In the genomic region with DNA sequence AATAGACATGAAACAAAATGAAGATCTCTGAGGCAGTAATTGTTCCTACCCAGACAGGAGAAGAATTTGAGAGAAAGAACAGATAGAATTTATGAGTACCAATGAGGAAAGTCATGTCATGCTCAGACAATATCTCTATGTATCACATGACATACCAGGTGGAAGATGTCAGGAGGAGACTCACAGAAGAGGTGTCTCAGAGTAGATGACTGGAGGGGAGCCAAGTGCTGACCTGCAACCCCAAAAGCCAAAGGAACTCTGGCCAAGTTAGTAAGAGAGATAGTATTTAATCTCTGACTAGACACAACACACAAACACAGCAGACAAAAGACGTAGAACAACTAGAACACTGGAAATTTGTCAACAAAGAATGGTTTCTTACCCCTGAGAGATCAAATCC, we compare ENCODE assay signal across 29 mouse cellular contexts. TPM values are rescaled to one million over a fixed set of nuclear protein-coding genes. Genes with fewer than 3 reads are reported as not detected.
"Had no signal": no experiment of that assay in that cellular context is flagged by ENCODE, and none has a peak within 500 bp of the region (broad histone marks: within the 10 kb centered on the region; RNA-seq: fewer than 3 reads in every experiment).

No protein-coding gene starts in this region.

- H3K9ac ChIP-seq: forebrain, postnatal 0 days; hindbrain, embryonic 13.5 days; hindbrain, embryonic 15.5 days; kidney, embryonic 15.5 days; limb, embryonic 13.5 days; limb, embryonic 15.5 days had no signal

- H3K4me1 ChIP-seq: hindbrain, embryonic 13.5 days; hindbrain, embryonic 15.5 days had no signal

- H3K4me2 ChIP-seq: hindbrain, embryonic 13.5 days; hindbrain, embryonic 15.5 days; kidney, embryonic 15.5 days; limb, embryonic 13.5 days; limb, embryonic 15.5 days had no signal

- H3K36me3 ChIP-seq: heart, embryonic 10.5 days; hindbrain, embryonic 13.5 days; hindbrain, embryonic 15.5 days; kidney, embryonic 15.5 days; limb, embryonic 13.5 days; limb, embryonic 15.5 days had no signal

- ATAC-seq: forebrain, postnatal 0 days; hindbrain, postnatal 0 days; intestine, embryonic 16.5 days had no signal

- H3K27me3 ChIP-seq: hindbrain, embryonic 13.5 days; hindbrain, embryonic 15.5 days; kidney, embryonic 15.5 days; limb, embryonic 13.5 days; limb, embryonic 15.5 days had no signal

- H3K27ac ChIP-seq: heart, embryonic 10.5 days; hindbrain, embryonic 13.5 days; hindbrain, embryonic 15.5 days; hindbrain, postnatal 0 days; kidney, embryonic 15.5 days; kidney, postnatal 0 days; limb, embryonic 13.5 days; limb, embryonic 15.5 days had no signal

- DNase-seq: forebrain, postnatal 0 days; gastrocnemius, postnatal 14 days; gastrocnemius, postnatal 36 days; heart, adult 18-20 months; heart, postnatal 10 days; heart, postnatal 36 days; kidney, adult 11 months; kidney, adult 2 months; kidney, adult 9 months; kidney, postnatal 14 days; kidney, postnatal 36 days; layer of hippocampus, adult 9-11 months; layer of hippocampus, postnatal 36 days; left cerebral cortex, postnatal 4 days had no signal

- H3K4me3 ChIP-seq: heart, embryonic 10.5 days; hindbrain, embryonic 13.5 days; hindbrain, embryonic 15.5 days; kidney, embryonic 15.5 days; limb, embryonic 13.5 days; limb, embryonic 15.5 days had no signal

- H3K9me3 ChIP-seq: heart, embryonic 10.5 days; hindbrain, embryonic 13.5 days; hindbrain, embryonic 15.5 days; kidney, embryonic 15.5 days; limb, embryonic 13.5 days; limb, embryonic 15.5 days had no signal

RNA-seq across cellular contexts. Expression of a gene that starts 55.8 kb away (rescaled TPM):
- polyA plus RNA-seq: heart, embryonic 10.5 days; heart, embryonic 14.5 days; heart, embryonic 16.5 days; hindbrain, embryonic 13.5 days; hindbrain, embryonic 15.5 days; hindbrain, postnatal 0 days; intestine, embryonic 14.5 days; intestine, embryonic 16.5 days; kidney, adult 2 months; kidney, embryonic 15.5 days; kidney, postnatal 0 days; large intestine, adult 2 months; limb, embryonic 11.5 days; liver, adult 2 months had no signal
